Mouse (Mus musculus): ENCODE results near the gene Zfp704. TPM values are rescaled to one million over a fixed set of nuclear protein-coding genes. Genes with fewer than 3 reads are reported as not detected.
"Not testable (repeated sequence)": the region's sequence is repeated elsewhere in the genome, so short reads cannot be mapped to it uniquely, and the experiment has no call there.

Zfp704 gene
- total and polyA plus RNA-seq, 2 experiments from 2014 or later: 13.0 to 70.4 TPM

DNA sequence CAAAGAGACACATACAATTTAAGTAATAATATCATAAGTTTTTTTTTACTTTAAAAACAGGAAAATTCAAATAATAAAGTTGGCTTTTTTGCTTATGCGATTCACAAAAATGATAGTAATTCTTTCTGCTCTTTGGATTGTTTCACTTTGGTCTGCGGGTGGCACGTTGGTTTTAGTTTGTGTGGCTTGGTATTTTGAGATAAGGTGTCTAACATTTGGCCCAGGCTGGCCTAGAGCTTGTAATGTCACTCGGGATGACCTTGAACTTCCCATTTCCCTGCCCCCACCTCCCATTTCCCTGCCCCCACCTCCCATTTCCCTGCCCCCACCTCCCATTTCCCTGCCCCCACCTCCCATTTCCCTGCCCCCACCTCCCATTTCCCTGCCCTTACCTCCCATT is 39.1 kb downstream of the Zfp704 start:
- TF ChIP-seq CTCF (IDR thresholded peaks at IDR 0.05; ENCODE audit: low read depth): no peak
- ATAC-seq (no peak), DNase-seq (no peak)
- H3K9ac ChIP-seq: no peak overlapping the region
- 97% methylated on average over 4 of the region's 4 CpGs for WGBS
- H3K27ac ChIP-seq (ENCODE audit: low read depth, low read length): no peak overlapping the region
- peaks cover 9% of the 10 kb centered on the region; the same call in 1 of the 2 replicates for H3K4me1 ChIP-seq (ENCODE audit: insufficient read depth)
- H3K9me3 ChIP-seq (ENCODE audit: low read length): no peaks in the 10 kb centered on the region
- H3K4me3 ChIP-seq (ENCODE audit: low read depth, low read length): no peak overlapping the region
- H3K36me3 ChIP-seq (ENCODE audit: insufficient read depth): no peaks in the 10 kb centered on the region
- no peak overlapping the region for H3K4me2 ChIP-seq (ENCODE audit: low read depth)
- no peaks in the 10 kb centered on the region for H3K27me3 ChIP-seq (ENCODE audit: insufficient read depth, low read length)

- H3K4me3 ChIP-seq (ENCODE audit: low read depth, low read length); H3K36me3 ChIP-seq (ENCODE audit: insufficient read depth); H3K9ac ChIP-seq; H3K27ac ChIP-seq (ENCODE audit: low read depth, low read length); ATAC-seq; H3K4me1 ChIP-seq (ENCODE audit: insufficient read depth); H3K9me3 ChIP-seq (ENCODE audit: low read length); H3K4me2 ChIP-seq (ENCODE audit: low read depth); DNase-seq; H3K27me3 ChIP-seq (ENCODE audit: insufficient read depth, low read length): not testable (repeated sequence)
- over 99% methylated on average over 4 of the region's 4 CpGs for WGBS
Observed at GRCm38 (mm10) chr3:9569706-9570105, 40.2 kb downstream of the Zfp704 start.

- no peaks in the 10 kb centered on the region for H3K36me3 ChIP-seq (ENCODE audit: insufficient read depth)
- no peak overlapping the region for H3K4me3 ChIP-seq (ENCODE audit: low read depth, low read length)
- 49% methylated on average over 10 of the region's 10 CpGs for WGBS
- no peaks in the 10 kb centered on the region for H3K27me3 ChIP-seq (ENCODE audit: insufficient read depth, low read length)
- H3K4me1 ChIP-seq (ENCODE audit: insufficient read depth): peaks cover 5% of the 10 kb centered on the region; the same call in 1 of the 2 replicates
- ATAC-seq (no peak), DNase-seq (no peak)
- H3K9ac ChIP-seq: no peak overlapping the region
- H3K9me3 ChIP-seq (ENCODE audit: low read length): no peaks in the 10 kb centered on the region
- TF ChIP-seq CTCF (IDR thresholded peaks at IDR 0.05; ENCODE audit: low read depth): no peak
- no peak overlapping the region for H3K4me2 ChIP-seq (ENCODE audit: low read depth)
- peak overlapping the region; percentile 15; the same call in 1 of the 2 replicates for H3K27ac ChIP-seq (ENCODE audit: low read depth, low read length)
Observed at GRCm38 (mm10) chr3:9568565-9569228, 41.2 kb downstream of the Zfp704 start.

- no peak overlapping the region for H3K4me2 ChIP-seq (ENCODE audit: low read depth)
- 43% methylated on average over 8 of the region's 8 CpGs for WGBS
- TF ChIP-seq CTCF (IDR thresholded peaks at IDR 0.05; ENCODE audit: low read depth): no peak
- H3K4me1 ChIP-seq (ENCODE audit: insufficient read depth): peaks cover 5% of the 10 kb centered on the region; the same call in 1 of the 2 replicates
- no peaks in the 10 kb centered on the region for H3K36me3 ChIP-seq (ENCODE audit: insufficient read depth)
- no peak overlapping the region for H3K27ac ChIP-seq (ENCODE audit: low read depth, low read length)
- H3K27me3 ChIP-seq (ENCODE audit: insufficient read depth, low read length): no peaks in the 10 kb centered on the region
- no peak for DNase-seq
- peak; percentile 32; the same call in 1 of the 2 replicates for ATAC-seq
- no peaks in the 10 kb centered on the region for H3K9me3 ChIP-seq (ENCODE audit: low read length)
- no peak overlapping the region for H3K4me3 ChIP-seq (ENCODE audit: low read depth, low read length)
- no peak overlapping the region for H3K9ac ChIP-seq
Observed at GRCm38 (mm10) chr3:9567948-9568347, 41.9 kb downstream of the Zfp704 start.

GRCm38 (mm10) chr3:9566831-9567230 is 43.1 kb downstream of the Zfp704 start:
- Histone ChIP-seq H3K9me3 (ENCODE audit: low read length) (no peaks in the 10 kb centered on the region), H3K4me3 (ENCODE audit: low read depth, low read length) (no peak overlapping the region), H3K27me3 (ENCODE audit: insufficient read depth, low read length) (no peaks in the 10 kb centered on the region), H3K9ac (no peak overlapping the region), H3K4me1 (ENCODE audit: insufficient read depth) (0 out of 2 replicates have a peak, but pooled peaks cover 3% of the 10 kb centered on the region), H3K4me2 (ENCODE audit: low read depth) (no peak overlapping the region), H3K36me3 (ENCODE audit: insufficient read depth) (no peaks in the 10 kb centered on the region), H3K27ac (ENCODE audit: low read depth, low read length) (no peak overlapping the region)
- no peak for DNase-seq
- WGBS: 83% methylated on average over 3 of the region's 3 CpGs
- no peak for TF ChIP-seq CTCF (IDR thresholded peaks at IDR 0.05; ENCODE audit: low read depth)
- ATAC-seq: no peak

GRCm38 (mm10) chr3:9563562-9563961 is 46.3 kb downstream of the Zfp704 start:
- no peak overlapping the region for H3K4me2 ChIP-seq (ENCODE audit: low read depth)
- WGBS: 64% methylated on average over 7 of the region's 7 CpGs
- no peak overlapping the region for H3K4me3 ChIP-seq (ENCODE audit: low read depth, low read length)
- H3K4me1 ChIP-seq (ENCODE audit: insufficient read depth): 0 out of 2 replicates have a peak, but pooled peaks cover 3% of the 10 kb centered on the region
- DNase-seq: no peak
- no peaks in the 10 kb centered on the region for H3K36me3 ChIP-seq (ENCODE audit: insufficient read depth)
- H3K27ac ChIP-seq (ENCODE audit: low read depth, low read length): no peak overlapping the region
- H3K9me3 ChIP-seq (ENCODE audit: low read length): no peaks in the 10 kb centered on the region
- H3K9ac ChIP-seq: no peak overlapping the region
- TF ChIP-seq CTCF (IDR thresholded peaks at IDR 0.05; ENCODE audit: low read depth): no peak
- no peaks in the 10 kb centered on the region for H3K27me3 ChIP-seq (ENCODE audit: insufficient read depth, low read length)
- peak; percentile 30; the same call in 1 of the 2 replicates for ATAC-seq

DNA sequence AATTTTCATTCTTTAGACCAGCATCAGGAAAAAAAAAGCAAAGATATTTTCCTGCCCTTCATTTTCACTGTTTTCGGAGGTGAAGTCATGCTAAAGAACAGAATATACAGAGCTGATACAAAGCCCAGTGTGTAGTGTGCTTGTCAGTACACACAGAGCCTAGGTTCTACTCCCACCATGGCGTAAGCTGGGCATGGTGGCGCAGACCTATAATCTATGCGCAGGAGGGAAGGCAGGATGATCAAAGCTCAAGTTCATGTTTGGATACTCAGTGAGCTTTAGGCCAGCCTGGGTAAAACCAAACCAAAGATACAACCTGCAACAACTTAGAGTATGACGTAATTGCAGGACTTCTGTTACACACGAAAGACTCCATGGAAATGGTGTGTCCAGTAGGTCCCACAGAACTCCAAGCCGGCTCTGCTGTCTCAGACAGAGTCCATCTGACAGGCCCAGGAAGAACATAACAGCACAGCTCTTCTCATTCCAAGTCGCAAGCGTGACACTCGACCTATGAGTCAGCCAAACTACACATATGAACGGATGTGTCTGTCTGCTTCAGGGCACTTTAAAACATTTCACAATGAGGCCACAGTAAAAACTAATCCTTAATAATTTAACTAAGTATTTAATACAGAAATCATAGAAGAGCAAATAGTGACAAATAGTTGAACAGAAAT is 47.1 kb downstream of the Zfp704 start:
- no peaks in the 10 kb centered on the region for H3K9me3 ChIP-seq (ENCODE audit: low read length)
- H3K9ac ChIP-seq: no peak overlapping the region
- ATAC-seq: no peak
- no peak for TF ChIP-seq CTCF (IDR thresholded peaks at IDR 0.05; ENCODE audit: low read depth)
- H3K36me3 ChIP-seq (ENCODE audit: insufficient read depth): no peaks in the 10 kb centered on the region
- DNase-seq: no peak
- WGBS: 79% methylated on average over 11 of the region's 11 CpGs
- no peak overlapping the region for H3K27ac ChIP-seq (ENCODE audit: low read depth, low read length)
- H3K4me3 ChIP-seq (ENCODE audit: low read depth, low read length): no peak overlapping the region
- 0 out of 2 replicates have a peak, but pooled peaks cover 3% of the 10 kb centered on the region for H3K4me1 ChIP-seq (ENCODE audit: insufficient read depth)
- no peaks in the 10 kb centered on the region for H3K27me3 ChIP-seq (ENCODE audit: insufficient read depth, low read length)
- no peak overlapping the region for H3K4me2 ChIP-seq (ENCODE audit: low read depth)
